Mouse (Mus musculus) thymus, postnatal 25 days (tissue): ENCODE results near the gene Ddx39.

Source experiments
- DNase-seq: peaks from one replicate; pipeline ENCODE4 v3.0.0; 2022

Ddx39 gene

GRCm38 (mm10) chr8:83699566-83699965, 15.4 kb upstream of the Ddx39 start:
- peak; percentile 44 for DNase-seq

- no peak for DNase-seq
Measured at GRCm38 (mm10) chr8:83700423-83701085, 14.4 kb upstream of the Ddx39 start.

GRCm38 (mm10) chr8:83703426-83703825, 11.6 kb upstream of the Ddx39 start:
- no peak for DNase-seq

- DNase-seq, result no peak
Measured at GRCm38 (mm10) chr8:83706411-83706810, 8.6 kb upstream of the Ddx39 start.

- DNase-seq, result no peak
Measured at GRCm38 (mm10) chr8:83707554-83707953, 7.4 kb upstream of the Ddx39 start.

GRCm38 (mm10) chr8:83714676-83715030, 324 bp upstream of the Ddx39 start:
- no peak for DNase-seq

- no peak for DNase-seq
Measured at GRCm38 (mm10) chr8:83715771-83716170, 794 bp downstream of the Ddx39 start.

GRCm38 (mm10) chr8:83716563-83716962, 1.6 kb downstream of the Ddx39 start:
- no peak for DNase-seq

GRCm38 (mm10) chr8:83719048-83719447, 4.1 kb downstream of the Ddx39 start:
- no peak for DNase-seq

- DNase-seq, result no peak
Measured at GRCm38 (mm10) chr8:83719693-83720092, 4.7 kb downstream of the Ddx39 start.

GRCm38 (mm10) chr8:83721405-83722025, 6.5 kb downstream of the Ddx39 start:
- DNase-seq, result no peak

- DNase-seq, result no peak
Measured at GRCm38 (mm10) chr8:83722631-83723030, 7.7 kb downstream of the Ddx39 start.

GRCm38 (mm10) chr8:83723447-83724083, 8.6 kb downstream of the Ddx39 start:
- no peak for DNase-seq

- peak; percentile 87 for DNase-seq
Measured at GRCm38 (mm10) chr8:83724697-83725482, 9.9 kb downstream of the Ddx39 start.

- no peak for DNase-seq
Measured at GRCm38 (mm10) chr8:83725521-83726102, 10.6 kb downstream of the Ddx39 start.

- peak; percentile 61 for DNase-seq
Measured at GRCm38 (mm10) chr8:83729009-83729807, 14.2 kb downstream of the Ddx39 start.

- no peak for DNase-seq
Measured at GRCm38 (mm10) chr8:83731906-83732305, 16.9 kb downstream of the Ddx39 start.

- no peak for DNase-seq
Measured at GRCm38 (mm10) chr8:83732919-83733318, 17.9 kb downstream of the Ddx39 start.

GRCm38 (mm10) chr8:83736681-83737080, 21.7 kb downstream of the Ddx39 start:
- DNase-seq, result peak; percentile 86

GRCm38 (mm10) chr8:83737346-83737745, 22.4 kb downstream of the Ddx39 start:
- no peak for DNase-seq

- peak; percentile 25 for DNase-seq
Measured at GRCm38 (mm10) chr8:83737852-83738562, 23.0 kb downstream of the Ddx39 start.
